Comparison of ENCODE assay signal across 8 mouse cellular contexts in genomic region chr8:78819973-78820372, GRCm38 (mm10). TPM values are rescaled to one million over a fixed set of nuclear protein-coding genes. Genes with fewer than 3 reads are reported as not detected.
A peak's percentile ranks its signal among the peaks of the same experiment; 100 is the strongest.
DNase-seq lines count a peak whose midpoint lies in the region; ATAC-seq and TF ChIP-seq lines count a peak whose summit lies in the region.
"Not testable (repeated sequence)": the region's sequence is repeated elsewhere in the genome, so short reads cannot be mapped to it uniquely, and the experiment has no call there.

No protein-coding gene starts in this region.

- TF ChIP-seq CTCF in heart, postnatal 0 days (IDR thresholded peaks at IDR 0.05; ENCODE audit: low read depth); lung, adult 2 months (IDR thresholded peaks at IDR 0.05; ENCODE audit: insufficient read depth, low read length): not testable (repeated sequence)

- not testable (repeated sequence) for H3K27me3 ChIP-seq in forebrain, embryonic 13.5 days; heart, postnatal 0 days (ENCODE audit: control insufficient read depth, insufficient read depth, low read length); kidney, embryonic 16.5 days (ENCODE audit: insufficient read depth, low read length); midbrain, embryonic 16.5 days (ENCODE audit: control insufficient read depth, insufficient read depth, low read depth, low read length)

- H3K4me1 ChIP-seq in brown adipose tissue, adult 24 weeks (ENCODE audit: control insufficient read depth, insufficient read depth, insufficient read length, low read length), result peaks cover 11% of the 10 kb centered on the region; the same call in 1 of the 2 replicates
- H3K4me1 ChIP-seq in forebrain, embryonic 13.5 days, result peaks cover 13% of the 10 kb centered on the region
- H3K4me1 ChIP-seq in heart, postnatal 0 days (ENCODE audit: control insufficient read depth, insufficient read depth); kidney, embryonic 16.5 days (ENCODE audit: insufficient read depth, low read length); lung, adult 2 months (ENCODE audit: control insufficient read depth, insufficient read depth, low read length); midbrain, embryonic 16.5 days (ENCODE audit: control insufficient read depth, insufficient read depth, low read length): not testable (repeated sequence)

- not testable (repeated sequence) for H3K9me3 ChIP-seq in forebrain, embryonic 13.5 days (replicated peaks); heart, postnatal 0 days (replicated peaks; ENCODE audit: control insufficient read depth, low read length); kidney, embryonic 16.5 days (ENCODE audit: low read length); midbrain, embryonic 16.5 days (replicated peaks; ENCODE audit: control insufficient read depth, low read length, poor library complexity, severe bottlenecking)

- H3K4me2 ChIP-seq in forebrain, embryonic 13.5 days, result peak overlapping the region; percentile 66
- peak overlapping the region; percentile 73 for H3K4me2 ChIP-seq in heart, postnatal 0 days (ENCODE audit: low read depth, low read length)
- H3K4me2 ChIP-seq in kidney, embryonic 16.5 days (replicated peaks; ENCODE audit: low read depth, low read length), result peak overlapping the region; percentile 61
- peak overlapping the region; percentile 54 for H3K4me2 ChIP-seq in midbrain, embryonic 16.5 days (ENCODE audit: low read length)

- WGBS in forebrain, embryonic 13.5 days, result 50% methylated on average over 3 of the region's 3 CpGs
- WGBS in heart, postnatal 0 days, result 20% methylated on average over 3 of the region's 3 CpGs
- WGBS in kidney, embryonic 16.5 days, result 24% methylated on average over 3 of the region's 3 CpGs
- 18% methylated on average over 3 of the region's 3 CpGs for WGBS in lung, adult 2 months
- 34% methylated on average over 3 of the region's 3 CpGs for WGBS in midbrain, embryonic 16.5 days

- not testable (repeated sequence) for TF ChIP-seq POLR2A in lung, adult 2 months (IDR thresholded peaks at IDR 0.05; ENCODE audit: borderline replicate concordance, extremely low read depth, low read depth, low read length)

- peaks cover 21% of the 10 kb centered on the region; the same call in 1 of the 2 replicates for H3K36me3 ChIP-seq in forebrain, embryonic 13.5 days (ENCODE audit: poor library complexity, severe bottlenecking)
- H3K36me3 ChIP-seq in heart, postnatal 0 days (replicated peaks; ENCODE audit: control insufficient read depth, insufficient read depth, low read length); kidney, embryonic 16.5 days (ENCODE audit: insufficient read depth, low read length); midbrain, embryonic 16.5 days (ENCODE audit: control insufficient read depth, insufficient read depth, low read length): not testable (repeated sequence)

- peak overlapping the region; percentile 99 for H3K4me3 ChIP-seq in brown adipose tissue, adult 24 weeks (ENCODE audit: insufficient read depth, low read depth, low read length)
- H3K4me3 ChIP-seq in forebrain, embryonic 13.5 days, result peak overlapping the region; percentile 76
- H3K4me3 ChIP-seq in heart, postnatal 0 days (ENCODE audit: low read depth, low read length), result peak overlapping the region; percentile 91
- peak overlapping the region; percentile 82 for H3K4me3 ChIP-seq in kidney, embryonic 16.5 days (ENCODE audit: low read length)
- peak overlapping the region; percentile 89 for H3K4me3 ChIP-seq in lung, adult 2 months (replicated peaks; ENCODE audit: extremely low read depth, low read depth, low read length)
- H3K4me3 ChIP-seq in midbrain, embryonic 16.5 days (ENCODE audit: low read depth, low read length), result peak overlapping the region; percentile 88

- DNase-seq in B cell, adult 2 months, result peak; percentile 33 to 55
- DNase-seq in heart, postnatal 0 days (ENCODE audit: low spot score); lung, adult 2 months: not testable (repeated sequence)
- DNase-seq in spleen, postnatal 36 days (ENCODE audit: low spot score in 2 of 2), result peak; percentile 52 to 57

- H3K9ac ChIP-seq in forebrain, embryonic 13.5 days, result peak overlapping the region; percentile 92
- H3K9ac ChIP-seq in heart, postnatal 0 days (replicated peaks; ENCODE audit: low read depth, low read length), result peak overlapping the region; percentile 80
- peak overlapping the region; percentile 91 for H3K9ac ChIP-seq in kidney, embryonic 16.5 days (replicated peaks; ENCODE audit: low read length)
- peak overlapping the region; percentile 94 for H3K9ac ChIP-seq in midbrain, embryonic 16.5 days (ENCODE audit: low read depth, low read length)

- peak overlapping the region; percentile 87 for H3K27ac ChIP-seq in brown adipose tissue, adult 24 weeks (replicated peaks; ENCODE audit: low read depth, low read length)
- H3K27ac ChIP-seq in forebrain, embryonic 13.5 days, result 0 out of 2 replicates have a peak overlapping the region, but pooled peaks have one; percentile 96
- H3K27ac ChIP-seq in heart, postnatal 0 days (ENCODE audit: low read depth), result peak overlapping the region; percentile 95
- peak overlapping the region; percentile 98; the same call in 1 of the 2 replicates for H3K27ac ChIP-seq in kidney, embryonic 16.5 days (ENCODE audit: low read length)
- H3K27ac ChIP-seq in midbrain, embryonic 16.5 days (ENCODE audit: low read length), result not testable (repeated sequence)

- ATAC-seq in forebrain, embryonic 13.5 days; heart, postnatal 0 days (ENCODE audit: insufficient read depth, low read depth); kidney, embryonic 16.5 days (ENCODE audit: low FRiP score, low TSS enrichment); midbrain, embryonic 16.5 days: not testable (repeated sequence)

- not testable (repeated sequence) for TF ChIP-seq EP300 in heart, postnatal 0 days (IDR thresholded peaks at IDR 0.05; ENCODE audit: low read depth)

RNA-seq across cellular contexts. Expression of gene Lsm6, which starts 1.0 kb away (rescaled TPM):
- 57.6 and 76.8 TPM in 2 replicates for polyA plus RNA-seq in brown adipose tissue, adult 24 weeks (2012; ENCODE audit: insufficient read depth, insufficient read length, missing spikeins)
- polyA plus RNA-seq in forebrain, embryonic 13.5 days (2015; fragmentation: Nextera tagmentation; extraction: Ambion mirVana), result 236 and 244 TPM in 2 replicates
- 7.8 and 8.0 TPM in 2 replicates for total RNA-seq in heart, postnatal 0 days (2014; rRNA removed; ENCODE audit: low replicate concordance)
- polyA plus RNA-seq in heart, postnatal 0 days (2015; fragmentation: Nextera tagmentation; extraction: Ambion mirVana), result 102 and 111 TPM in 2 replicates
- polyA plus RNA-seq in kidney, embryonic 16.5 days (2015; fragmentation: Nextera tagmentation; extraction: Ambion mirVana), result 182 and 200 TPM in 2 replicates
- 4.2 and 8.5 TPM in 2 replicates for polyA plus RNA-seq in lung, adult 2 months (2012; rRNA removed)
- polyA plus RNA-seq in midbrain, embryonic 16.5 days (2015; fragmentation: Nextera tagmentation; extraction: Ambion mirVana), result 124 and 130 TPM in 2 replicates
